Mouse (Mus musculus): ENCODE results near the gene Trp53. TPM values are rescaled to one million over a fixed set of nuclear protein-coding genes. Genes with fewer than 3 reads are reported as not detected.

Trp53 gene
- total and polyA plus RNA-seq, 3 experiments, result 24.9 to 372 (median 107) TPM

DNA sequence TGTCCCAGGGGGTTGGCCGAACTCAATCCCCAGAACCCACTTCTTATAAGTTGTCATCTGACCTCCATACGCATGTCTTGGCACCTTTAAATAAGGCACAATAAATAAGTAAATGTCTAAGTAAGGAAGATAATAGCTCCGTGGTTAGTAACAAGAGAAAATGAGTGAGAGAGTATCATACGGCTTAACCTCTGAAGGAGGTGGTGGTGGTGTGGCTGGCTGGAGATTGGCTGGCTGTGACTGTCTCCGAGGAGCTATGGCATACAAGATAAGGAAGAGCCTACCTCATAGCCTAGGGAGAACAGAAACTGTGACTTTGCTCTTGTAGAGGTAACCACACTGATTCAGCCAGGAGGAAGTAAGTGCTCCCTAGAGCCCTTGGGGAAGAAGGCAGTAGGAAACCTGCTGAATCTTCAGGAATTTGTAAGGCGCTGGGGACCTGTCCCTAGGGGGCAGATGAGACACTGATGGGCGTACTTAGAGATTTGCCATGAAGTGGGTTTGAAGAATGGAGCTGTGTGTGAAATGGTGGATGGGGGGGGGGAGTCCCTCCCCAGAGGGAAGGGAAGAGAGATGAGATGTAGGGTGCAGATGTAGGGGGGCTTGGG is 5.7 kb downstream of the Trp53 start (continued):
- TF ChIP-seq IRF4 (IDR thresholded peaks at IDR 0.05; ENCODE audit: low read depth, low read length) (peak; percentile 29; the same call in 1 of the 2 replicates), KAT2A (IDR thresholded peaks at IDR 0.05; ENCODE audit: insufficient replicate concordance, low read length) (0 out of 2 replicates have a peak, but pooled peaks have one; percentile 40), EP300 (IDR thresholded peaks at IDR 0.05; ENCODE audit: low read length) (peak; percentile 51), MXI1 (IDR thresholded peaks at IDR 0.05; ENCODE audit: low read depth, low read length) (0 out of 2 replicates have a peak, but pooled peaks have one; percentile 27), E2F4 (IDR thresholded peaks at IDR 0.05; ENCODE audit: insufficient replicate concordance, low read depth, low read length) (no peak), USF2 (conservative IDR thresholded peaks at IDR 0.05; ENCODE audit: low read depth, low read length) (no peak), ELF1 (IDR thresholded peaks at IDR 0.05; ENCODE audit: low read depth, low read length) (no peak), MEF2A (IDR thresholded peaks at IDR 0.05; ENCODE audit: borderline replicate concordance, low read depth, low read length) (no peak), MAZ (IDR thresholded peaks at IDR 0.05; ENCODE audit: low read depth, low read length) (0 out of 2 replicates have a peak, but pooled peaks have one; percentile 14), PAX5 (IDR thresholded peaks at IDR 0.05; ENCODE audit: low read length) (no peak), TCF12 (IDR thresholded peaks at IDR 0.05; ENCODE audit: low read depth, low read length) (peak; percentile 25; the same call in 1 of the 2 replicates), ZMIZ1 (IDR thresholded peaks at IDR 0.05; ENCODE audit: low read depth, low read length) (no peak), CHD2 (IDR thresholded peaks at IDR 0.05; ENCODE audit: low read length) (peak; percentile 7; the same call in 1 of the 2 replicates), BHLHE40 (IDR thresholded peaks at IDR 0.05; ENCODE audit: low read depth, low read length) (no peak)

DNA sequence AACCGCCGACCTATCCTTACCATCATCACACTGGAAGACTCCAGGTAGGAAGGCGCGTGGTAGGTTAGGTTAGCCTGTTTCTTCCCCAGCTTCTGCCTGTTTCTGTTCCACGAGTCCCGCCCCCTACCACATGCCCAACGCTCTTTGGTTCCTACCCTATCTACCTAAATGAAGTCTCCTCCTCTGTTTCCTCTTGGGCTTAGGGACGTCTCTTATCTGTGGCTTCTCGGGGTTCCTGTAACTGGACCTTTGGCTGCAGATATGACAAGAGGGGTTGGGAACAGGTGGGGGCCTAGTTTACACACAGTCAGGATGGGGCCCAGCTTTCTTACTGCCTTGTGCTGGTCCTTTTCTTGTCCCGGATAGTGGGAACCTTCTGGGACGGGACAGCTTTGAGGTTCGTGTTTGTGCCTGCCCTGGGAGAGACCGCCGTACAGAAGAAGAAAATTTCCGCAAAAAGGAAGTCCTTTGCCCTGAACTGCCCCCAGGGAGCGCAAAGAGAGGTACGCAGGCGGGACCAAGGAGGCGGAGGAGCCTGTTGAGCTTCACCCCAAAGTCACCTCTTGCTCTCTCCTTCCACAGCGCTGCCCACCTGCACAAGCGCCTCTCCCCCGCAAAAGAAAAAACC is 9.2 kb downstream of the Trp53 start:
- TF ChIP-seq MAFK (IDR thresholded peaks at IDR 0.05; ENCODE audit: insufficient replicate concordance, low read length) (no peak), MYC (IDR thresholded peaks at IDR 0.05; ENCODE audit: low read depth, low read length) (no peak), MAX (IDR thresholded peaks at IDR 0.05; ENCODE audit: low read length) (no peak)
- Histone ChIP-seq H3K27ac (ENCODE audit: insufficient read depth, low read depth) (no peak overlapping the region), H3K4me2 (ENCODE audit: insufficient read depth, low read depth, poor library complexity, severe bottlenecking) (no peak overlapping the region), H3K4me1 (ENCODE audit: control insufficient read depth in 1 of 2, insufficient read depth in 2 of 2) (peaks cover 9 to 25% of the 10 kb centered on the region in 2 experiments), H3K27me3 (replicated peaks) (no peaks in the 10 kb centered on the region), H3K4me3 (replicated peaks in 1 of 3; ENCODE audit: low read depth in 2 of 3, low read length in 2 of 3, poor library complexity in 1 of 3) (no peak overlapping the region), H3K9ac (ENCODE audit: insufficient read depth, low read depth) (no peak overlapping the region), H3K79me2 (replicated peaks; ENCODE audit: control insufficient read depth, extremely low read depth, insufficient read depth, poor library complexity, severe bottlenecking) (peaks cover 28% of the 10 kb centered on the region), H3K9me3 (replicated peaks; ENCODE audit: low read length) (no peaks in the 10 kb centered on the region), H3K36me3 (replicated peaks in 1 of 2; ENCODE audit: control insufficient read depth in 1 of 2, insufficient read depth in 1 of 2, low read length in 1 of 2) (peaks cover 68 to 87% of the 10 kb centered on the region in 2 experiments)
- in situ Hi-C loops (cut with MboI; ENCODE audit: low pct_ligation_motif_present, low pct_unique_long_range_greater_than_20kb, low sequenced_read_pairs), result no loop called here
- dilution Hi-C loops (cut with MboI; ENCODE audit: extremely low pct_ligation_motif_present, extremely low pct_unique_long_range_greater_than_20kb, low sequenced_read_pairs), result no loop called here
- DNase-seq (ENCODE audit: extremely low read depth), result no peak
